9 mouse cellular contexts compared by ENCODE assay signal in the genomic region with DNA sequence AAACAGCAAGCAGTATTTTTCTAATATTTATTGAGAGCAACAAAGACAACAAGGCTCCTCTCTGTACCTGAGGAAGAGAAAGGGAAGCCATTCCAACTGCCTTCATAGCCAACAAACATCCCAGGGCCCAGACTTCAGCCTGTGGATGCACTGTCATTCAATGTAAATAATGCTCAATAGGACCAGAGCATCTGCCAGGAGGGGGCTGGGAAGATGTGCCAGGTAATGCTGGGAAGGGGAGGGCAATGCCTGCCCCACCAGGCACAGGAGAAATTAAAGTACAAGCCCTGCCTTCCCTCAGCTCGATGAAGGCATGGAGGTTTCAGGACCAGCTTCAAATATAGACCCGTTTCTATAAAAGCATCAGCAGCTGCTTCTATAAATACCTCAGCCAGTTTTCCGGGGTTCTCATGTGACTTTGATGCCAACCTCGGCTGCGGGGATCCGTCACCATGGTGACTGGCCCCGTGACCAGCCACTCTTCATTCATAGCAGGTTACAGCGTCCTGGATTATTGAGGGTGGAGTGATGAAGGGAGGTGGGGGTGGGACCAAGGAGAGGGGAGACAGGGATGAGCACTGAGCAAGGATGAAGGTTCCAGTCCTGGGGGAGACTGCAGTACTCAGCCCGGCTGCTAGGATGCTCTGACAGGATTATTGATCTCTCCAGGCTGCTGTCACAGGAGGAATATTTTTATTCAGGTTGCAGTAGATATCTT. TPM values are rescaled to one million over a fixed set of nuclear protein-coding genes. Genes with fewer than 3 reads are reported as not detected.
DNase-seq lines count a peak whose midpoint lies in the region; ATAC-seq lines count a peak whose summit lies in the region.
"Had no signal": no experiment of that assay in that cellular context is flagged by ENCODE, and none has a peak within 500 bp of the region (broad histone marks: within the 10 kb centered on the region; RNA-seq: fewer than 3 reads in every experiment).

No protein-coding gene starts in this region.

- H3K4me3 ChIP-seq in heart, embryonic 15.5 days: no peak overlapping the region

- H3K9ac ChIP-seq in heart, embryonic 15.5 days: no peak overlapping the region

- ATAC-seq in heart, embryonic 15.5 days (replicated peaks; ENCODE audit: insufficient number of reproducible peaks, insufficient read depth, low FRiP score, low read depth): peak; percentile 56

- no peaks in the 10 kb centered on the region for H3K36me3 ChIP-seq in heart, embryonic 15.5 days

- peak; percentile 21 for DNase-seq in adrenal gland, adult 2 months
- DNase-seq in adrenal gland, postnatal 4 days (ENCODE audit: low spot score in 2 of 2): no peak
- peak; percentile 88 to 89 for DNase-seq in cerebellum, postnatal 14 days
- DNase-seq in left cerebral cortex, postnatal 4 days: peak; percentile 72
- peak; percentile 64 for DNase-seq in right cerebral cortex, postnatal 4 days
- DNase-seq in urinary bladder, postnatal 36 days (ENCODE audit: low spot score in 2 of 2): no peak
- no peak for DNase-seq in lung, postnatal 14 days

- intact Hi-C loops in left cerebral cortex, postnatal 4 days (cut with DNase I): no loop called here

- 18% methylated on average over 9 of the region's 9 CpGs for WGBS in heart, embryonic 15.5 days

- no peaks in the 10 kb centered on the region for H3K9me3 ChIP-seq in heart, embryonic 15.5 days (replicated peaks)

- peak overlapping the region; percentile 45 for H3K4me2 ChIP-seq in heart, embryonic 15.5 days

- H3K27me3 ChIP-seq in heart, embryonic 15.5 days: no peaks in the 10 kb centered on the region

- H3K27ac ChIP-seq in heart, embryonic 15.5 days: peak overlapping the region; percentile 80

- peaks cover 15% of the 10 kb centered on the region for H3K4me1 ChIP-seq in heart, embryonic 15.5 days (replicated peaks)

RNA-seq across cellular contexts. Expression of gene Slc6a17, which starts 10.7 kb away (rescaled TPM):
- 10 to 100 TPM in 1 of 2 experiments, 1 to 10 TPM in 1; 4.3 to 13.3 TPM for total RNA-seq in adrenal gland, adult 2 months (2021)
- 1.8 and 2.8 TPM in 2 replicates for polyA plus RNA-seq in adrenal gland, adult 2 months (2012; rRNA removed)
- 1 to 10 TPM; 3.7 to 3.8 TPM for total RNA-seq in adrenal gland, postnatal 4 days (2021)
- polyA plus RNA-seq in heart, embryonic 15.5 days (2015; fragmentation: Nextera tagmentation; extraction: Ambion mirVana): 4.7 TPM in 2 replicates
- total RNA-seq in left cerebral cortex, postnatal 4 days (2021): 100 to 1,000 TPM; 152 to 153 TPM

RNA-seq across cellular contexts. Expression of gene Ubl4b, which starts 26.3 kb away (rescaled TPM):
- total RNA-seq in adrenal gland, adult 2 months (2021): not detected
- polyA plus RNA-seq in adrenal gland, adult 2 months (2012; rRNA removed): not detected in 2 replicates
- under 1 TPM in 1 of 2 experiments, not detected in 1; 0.22 TPM for total RNA-seq in adrenal gland, postnatal 4 days (2021)
- not detected in 2 replicates for polyA plus RNA-seq in heart, embryonic 15.5 days (2015; fragmentation: Nextera tagmentation; extraction: Ambion mirVana)
- total RNA-seq in left cerebral cortex, postnatal 4 days (2021): under 1 TPM in 1 of 2 experiments, not detected in 1; 0.58 TPM
- polyA plus RNA-seq: liver, embryonic 16.5 days had no signal

Comparison
In these comparisons a context has a peak if more than half of its experiments do, and no peak if none do; other contexts are left out.
1. DNase-seq: peak in adrenal gland, adult 2 months (single experiment), cerebellum, postnatal 14 days (2 of 2), left cerebral cortex, postnatal 4 days (single experiment) and right cerebral cortex, postnatal 4 days (single experiment); none in adrenal gland, postnatal 4 days (0 of 2), urinary bladder, postnatal 36 days (0 of 2) and lung, postnatal 14 days (single experiment).
2. RNA of gene Slc6a17, which starts 10.7 kb away (total RNA-seq): 152 to 153 TPM in left cerebral cortex, postnatal 4 days; 4.3 to 13.3 TPM in adrenal gland, adult 2 months and 3.7 to 3.8 TPM in adrenal gland, postnatal 4 days; every median in the first group is over 10 times any median in the second.